In genomic region chr7:99482637-99483036, GRCm38 (mm10) we compare ENCODE assay signal across 8 mouse cellular contexts. TPM values are rescaled to one million over a fixed set of nuclear protein-coding genes. Genes with fewer than 3 reads are reported as not detected.
DNase-seq lines count a peak whose midpoint lies in the region; ATAC-seq and TF ChIP-seq lines count a peak whose summit lies in the region.

No protein-coding gene starts in this region.

- H3K9ac ChIP-seq in lung, embryonic 14.5 days: peak overlapping the region; percentile 82
- H3K9ac ChIP-seq in embryonic facial prominence, embryonic 15.5 days: peak overlapping the region; percentile 77
- H3K9ac ChIP-seq in neural tube, embryonic 14.5 days (replicated peaks; ENCODE audit: low read depth, low read length): peak overlapping the region; percentile 69

- intact Hi-C loops in left cerebral cortex, postnatal 14 days (cut with DNase I): no loop called here

- H3K9me3 ChIP-seq in lung, embryonic 14.5 days (ENCODE audit: low read depth, low read length): no peaks in the 10 kb centered on the region
- H3K9me3 ChIP-seq in embryonic facial prominence, embryonic 15.5 days (replicated peaks): no peaks in the 10 kb centered on the region
- no peaks in the 10 kb centered on the region for H3K9me3 ChIP-seq in limb, embryonic 10.5 days (replicated peaks)
- H3K9me3 ChIP-seq in neural tube, embryonic 14.5 days (ENCODE audit: control insufficient read depth, low read length): no peaks in the 10 kb centered on the region

- H3K27me3 ChIP-seq in lung, embryonic 14.5 days (ENCODE audit: insufficient read depth, low read length): no peaks in the 10 kb centered on the region
- peaks cover 8% of the 10 kb centered on the region; the same call in 1 of the 2 replicates for H3K27me3 ChIP-seq in embryonic facial prominence, embryonic 15.5 days
- peaks cover 9% of the 10 kb centered on the region for H3K27me3 ChIP-seq in limb, embryonic 10.5 days (ENCODE audit: low read depth, poor library complexity, severe bottlenecking)
- no peaks in the 10 kb centered on the region for H3K27me3 ChIP-seq in neural tube, embryonic 14.5 days (ENCODE audit: control insufficient read depth, insufficient read depth, low read length)

- DNase-seq in lung, embryonic 14.5 days: no peak
- DNase-seq in lung, postnatal 14 days: no peak
- DNase-seq in limb, embryonic 10.5 days (ENCODE audit: low spot score): peak; percentile 32
- DNase-seq in left cerebral cortex, postnatal 14 days (ENCODE audit: low spot score in 2 of 2): no peak
- no peak for DNase-seq in embryo, embryonic 10 days (ENCODE audit: low spot score)
- DNase-seq in right cerebral cortex, adult 18-20 months: no peak

- ATAC-seq in lung, embryonic 14.5 days (ENCODE audit: insufficient read depth): no peak
- ATAC-seq in embryonic facial prominence, embryonic 15.5 days (ENCODE audit: insufficient number of reproducible peaks, low FRiP score, low TSS enrichment, low read depth): no peak
- no peak for ATAC-seq in neural tube, embryonic 14.5 days (ENCODE audit: low read depth)

- H3K36me3 ChIP-seq in lung, embryonic 14.5 days (ENCODE audit: insufficient read depth): peaks cover 50% of the 10 kb centered on the region
- H3K36me3 ChIP-seq in embryonic facial prominence, embryonic 15.5 days: peaks cover 45% of the 10 kb centered on the region
- peaks cover 51% of the 10 kb centered on the region for H3K36me3 ChIP-seq in limb, embryonic 10.5 days
- H3K36me3 ChIP-seq in neural tube, embryonic 14.5 days (ENCODE audit: control insufficient read depth, insufficient read depth, low read length): peaks cover 45% of the 10 kb centered on the region

- peak overlapping the region; percentile 89 for H3K27ac ChIP-seq in lung, embryonic 14.5 days (ENCODE audit: low read depth)
- H3K27ac ChIP-seq in embryonic facial prominence, embryonic 15.5 days (replicated peaks): peak overlapping the region; percentile 93
- peak overlapping the region; percentile 96 for H3K27ac ChIP-seq in limb, embryonic 10.5 days
- H3K27ac ChIP-seq in neural tube, embryonic 14.5 days (ENCODE audit: low read depth, low read length): peak overlapping the region; percentile 66; the same call in 1 of the 2 replicates

- H3K4me3 ChIP-seq in lung, embryonic 14.5 days (ENCODE audit: low read depth, low read length): peak overlapping the region; percentile 86
- H3K4me3 ChIP-seq in embryonic facial prominence, embryonic 15.5 days (replicated peaks): peak overlapping the region; percentile 70
- peak overlapping the region; percentile 83 for H3K4me3 ChIP-seq in limb, embryonic 10.5 days
- peak overlapping the region; percentile 65 for H3K4me3 ChIP-seq in neural tube, embryonic 14.5 days (ENCODE audit: low read depth, low read length)

- H3K4me2 ChIP-seq in lung, embryonic 14.5 days: peak overlapping the region; percentile 89
- peak overlapping the region; percentile 80 for H3K4me2 ChIP-seq in embryonic facial prominence, embryonic 15.5 days (replicated peaks)
- H3K4me2 ChIP-seq in neural tube, embryonic 14.5 days (ENCODE audit: low read depth, low read length): peak overlapping the region; percentile 86

- no peak for TF ChIP-seq CTCF in lung, embryonic 14.5 days (IDR thresholded peaks at IDR 0.05; ENCODE audit: low read depth)

- WGBS in lung, embryonic 14.5 days: under 1% methylated on average over 6 of the region's 6 CpGs
- WGBS in embryonic facial prominence, embryonic 15.5 days: 2% methylated on average over 6 of the region's 6 CpGs
- WGBS in limb, embryonic 10.5 days: 3% methylated on average over 6 of the region's 6 CpGs
- WGBS in neural tube, embryonic 14.5 days: 2% methylated on average over 6 of the region's 6 CpGs

- H3K4me1 ChIP-seq in lung, embryonic 14.5 days (ENCODE audit: insufficient read depth): peaks cover 13% of the 10 kb centered on the region; the same call in 1 of the 2 replicates
- peaks cover 37% of the 10 kb centered on the region for H3K4me1 ChIP-seq in embryonic facial prominence, embryonic 15.5 days
- H3K4me1 ChIP-seq in limb, embryonic 10.5 days: peaks cover 40% of the 10 kb centered on the region
- peaks cover 22% of the 10 kb centered on the region for H3K4me1 ChIP-seq in neural tube, embryonic 14.5 days (ENCODE audit: control insufficient read depth, insufficient read depth, low read length)

RNA-seq across cellular contexts. Expression of gene Rps3, which starts 0.9 kb away (rescaled TPM):
- 922 and 969 TPM in 2 replicates for polyA plus RNA-seq in lung, embryonic 14.5 days (2014; fragmentation: Nextera tagmentation; extraction: Ambion mirVana)
- 746 and 790 TPM in 2 replicates for polyA plus RNA-seq in embryonic facial prominence, embryonic 15.5 days (2015; fragmentation: Nextera tagmentation; extraction: Ambion mirVana)
- 745 and 824 TPM in 2 replicates for polyA plus RNA-seq in limb, embryonic 10.5 days (2016; fragmentation: Nextera tagmentation; extraction: Ambion mirVana)
- polyA plus RNA-seq in neural tube, embryonic 14.5 days (2014; fragmentation: Nextera tagmentation; extraction: Ambion mirVana): 408 and 464 TPM in 2 replicates
- total RNA-seq in left cerebral cortex, postnatal 14 days (2021): 100 to 1,000 TPM; 221 to 235 TPM

RNA-seq across cellular contexts. Expression of gene Klhl35, which starts 16.8 kb away (rescaled TPM):
- polyA plus RNA-seq in lung, embryonic 14.5 days (2014; fragmentation: Nextera tagmentation; extraction: Ambion mirVana): 0.95 and 1.2 TPM in 2 replicates
- polyA plus RNA-seq in embryonic facial prominence, embryonic 15.5 days (2015; fragmentation: Nextera tagmentation; extraction: Ambion mirVana): 0.96 and 1.4 TPM in 2 replicates
- 0.21 and 0.63 TPM in 2 replicates for polyA plus RNA-seq in limb, embryonic 10.5 days (2016; fragmentation: Nextera tagmentation; extraction: Ambion mirVana)
- polyA plus RNA-seq in neural tube, embryonic 14.5 days (2014; fragmentation: Nextera tagmentation; extraction: Ambion mirVana): 2.4 and 4.8 TPM in 2 replicates
- total RNA-seq in left cerebral cortex, postnatal 14 days (2021): 1 to 10 TPM; 1.7 to 2.4 TPM

RNA-seq across cellular contexts. Expression of gene Arrb1, which starts 52.6 kb away (rescaled TPM):
- polyA plus RNA-seq in lung, embryonic 14.5 days (2014; fragmentation: Nextera tagmentation; extraction: Ambion mirVana): 7.0 and 7.8 TPM in 2 replicates
- polyA plus RNA-seq in embryonic facial prominence, embryonic 15.5 days (2015; fragmentation: Nextera tagmentation; extraction: Ambion mirVana): 5.5 and 7.2 TPM in 2 replicates
- 8.8 and 10.0 TPM in 2 replicates for polyA plus RNA-seq in limb, embryonic 10.5 days (2016; fragmentation: Nextera tagmentation; extraction: Ambion mirVana)
- 9.9 and 11.5 TPM in 2 replicates for polyA plus RNA-seq in neural tube, embryonic 14.5 days (2014; fragmentation: Nextera tagmentation; extraction: Ambion mirVana)
- 100 to 1,000 TPM; 154 to 160 TPM for total RNA-seq in left cerebral cortex, postnatal 14 days (2021)
